Mouse (Mus musculus) cerebellum, adult 9-11 months (tissue): ENCODE results near the gene Abcd2.

Experiments
- DNase-seq: peaks from one replicate; pipeline ENCODE4 v3.0.0; 2022

Gene Abcd2

GRCm38 (mm10) chr15:91191412-91192222, at the start of gene Abcd2:
Gene Abcd2, minus strand, starts transcription at chr15:91191799.
- DNase-seq: peak; percentile 86

DNA sequence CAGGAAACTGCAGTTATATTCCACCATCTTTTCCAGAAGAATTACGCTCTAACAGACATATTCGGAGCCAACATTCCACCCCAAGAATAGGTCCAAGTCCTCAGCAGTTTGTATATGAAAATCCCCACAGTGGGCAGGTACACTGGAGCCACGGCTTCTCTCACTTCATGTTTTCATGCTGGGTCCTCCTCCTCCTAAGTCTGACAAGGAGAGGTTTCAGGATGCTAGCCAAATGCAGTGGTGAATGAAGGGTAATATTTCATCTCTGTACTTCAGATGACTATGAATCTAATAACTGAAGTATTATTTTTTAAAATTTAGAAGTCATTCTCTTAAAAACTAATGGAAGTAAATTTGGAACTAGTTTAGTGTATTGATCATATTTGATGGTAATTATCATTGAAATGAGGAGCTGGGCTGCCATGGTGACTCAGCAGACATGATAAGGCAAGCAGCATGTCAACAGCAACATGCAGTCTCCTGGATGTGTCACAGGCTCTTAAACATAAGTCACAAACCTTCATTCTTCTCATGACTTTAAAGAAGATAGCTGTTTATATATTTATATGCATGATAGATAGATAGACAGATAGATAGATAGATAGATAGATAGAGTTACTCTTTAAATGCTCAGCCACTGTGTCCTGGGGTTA, 49.2 kb upstream of the Abcd2 start:
- no peak for DNase-seq

GRCm38 (mm10) chr15:91237294-91237693, 45.7 kb upstream of the Abcd2 start:
- no peak for DNase-seq

DNA sequence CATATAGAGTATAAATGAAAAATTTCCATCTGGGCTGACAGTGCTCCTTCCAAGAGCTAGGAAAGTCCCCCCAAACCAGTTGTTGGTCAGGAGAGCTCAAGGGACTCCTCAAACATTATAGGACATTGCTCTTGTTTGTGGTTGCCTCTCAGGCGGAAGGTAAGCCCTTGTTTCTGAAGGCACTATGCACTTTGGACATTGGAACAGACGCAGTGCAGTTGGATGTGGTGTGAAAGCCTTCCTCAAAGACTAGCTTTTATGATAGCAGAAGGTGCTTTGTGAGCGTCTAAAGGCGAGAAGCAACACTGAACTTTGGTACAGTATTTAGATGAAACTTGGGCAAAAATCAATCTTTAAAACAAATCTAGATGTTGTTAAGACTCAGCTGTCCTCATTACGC, 14.9 kb upstream of the Abcd2 start:
- no peak for DNase-seq

DNA sequence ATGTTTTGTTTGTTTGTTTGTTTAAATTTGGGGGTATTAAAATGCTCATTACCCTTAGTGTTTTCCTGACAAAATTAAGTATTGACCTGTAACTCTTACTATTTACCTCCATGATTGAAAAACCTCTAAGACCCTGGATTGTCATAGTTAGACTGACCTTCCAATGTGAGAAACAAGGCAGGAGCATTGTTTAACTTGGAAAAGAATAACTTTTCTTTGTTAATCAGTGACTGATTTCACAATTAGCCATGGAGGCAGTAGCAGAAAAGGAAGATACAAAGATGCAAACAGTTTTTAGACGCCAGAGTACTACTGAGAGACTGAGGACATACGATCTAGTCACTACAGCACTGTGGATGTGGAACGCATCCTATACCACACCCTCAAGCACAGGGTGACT, 11.9 kb upstream of the Abcd2 start:
- no peak for DNase-seq

DNA sequence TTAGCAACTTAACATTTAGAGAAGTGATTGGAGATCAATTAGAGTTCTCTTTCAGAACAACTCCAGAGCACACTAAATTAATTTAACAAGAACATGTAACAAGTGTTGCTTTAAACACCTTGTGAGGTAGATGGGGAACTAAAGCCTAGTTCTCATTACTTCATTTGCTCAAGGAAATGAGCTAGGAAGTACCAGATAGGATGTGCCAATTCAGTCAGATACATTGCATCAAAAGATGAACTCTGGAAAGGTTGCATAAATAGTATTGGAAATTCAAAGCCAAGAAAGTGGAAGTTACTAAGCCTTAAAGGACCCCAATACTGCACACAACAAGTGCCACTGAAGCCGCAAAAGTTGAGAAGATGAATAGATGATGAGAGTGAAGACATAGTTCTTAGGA, 10.9 kb upstream of the Abcd2 start:
- no peak for DNase-seq

GRCm38 (mm10) chr15:91200833-91201232, 9.2 kb upstream of the Abcd2 start:
- no peak for DNase-seq

DNA sequence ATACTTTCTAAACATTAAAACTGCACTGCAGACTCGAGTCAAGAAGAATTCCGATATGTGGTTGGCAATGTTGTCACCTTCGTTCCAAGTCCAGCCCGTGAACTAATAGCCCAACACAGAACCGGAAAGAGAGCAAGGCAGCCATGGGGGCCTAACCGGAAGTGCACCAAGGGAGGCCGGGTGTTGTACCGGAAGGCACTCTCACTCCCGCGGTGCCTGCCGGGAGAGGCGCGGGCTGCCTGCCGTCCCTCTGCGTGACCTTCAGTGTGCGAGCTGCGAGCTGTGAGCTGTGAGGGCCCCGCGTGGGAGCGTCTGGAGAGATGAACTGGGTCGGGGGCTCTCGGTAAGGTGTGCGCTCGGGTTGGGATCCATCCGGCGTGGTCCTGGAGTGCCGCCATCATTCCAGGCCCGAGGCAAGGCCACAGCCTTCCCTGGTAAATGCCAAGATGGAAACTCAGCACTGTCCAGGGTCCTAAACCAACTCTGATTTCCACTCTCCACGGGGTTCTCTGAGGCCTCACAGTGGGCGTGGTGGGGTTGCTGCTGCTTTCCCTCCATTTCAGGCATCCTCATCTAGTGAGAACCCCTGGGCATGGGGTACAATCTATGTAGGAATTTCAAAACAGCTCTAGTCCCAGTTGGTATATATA, 7.8 kb upstream of the Abcd2 start, which contains the start of gene CN725425:
TSS of gene CN725425 (plus strand) at position 239 of the 650 bp plus-strand sequence.
- no peak for DNase-seq

- no peak for DNase-seq
These were observed 612 bp upstream of the Abcd2 start for GRCm38 (mm10) chr15:91192223-91192598.

- peak; percentile 41 for DNase-seq
These were observed 936 bp downstream of the Abcd2 start for GRCm38 (mm10) chr15:91190519-91191207.

DNA sequence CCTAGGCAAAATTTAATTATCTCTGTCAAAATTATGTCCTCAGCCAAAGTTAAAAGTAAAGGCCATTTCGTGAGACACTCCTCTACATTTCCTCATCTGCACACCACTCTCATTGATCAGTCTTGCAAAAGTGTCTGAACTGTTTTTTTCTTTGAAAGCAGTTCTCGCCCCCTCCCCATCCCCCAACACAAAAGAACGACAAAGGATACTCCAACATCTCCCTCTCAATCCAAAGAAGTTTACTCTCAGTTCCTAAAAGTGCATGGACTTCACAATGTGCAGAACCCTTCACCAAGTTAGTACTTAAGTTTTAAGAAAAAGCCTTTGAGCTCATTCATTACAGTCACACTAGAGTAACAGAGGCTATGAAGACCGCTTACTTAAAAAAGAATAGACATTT, 1.6 kb downstream of the Abcd2 start:
- DNase-seq: peak; percentile 17

DNA sequence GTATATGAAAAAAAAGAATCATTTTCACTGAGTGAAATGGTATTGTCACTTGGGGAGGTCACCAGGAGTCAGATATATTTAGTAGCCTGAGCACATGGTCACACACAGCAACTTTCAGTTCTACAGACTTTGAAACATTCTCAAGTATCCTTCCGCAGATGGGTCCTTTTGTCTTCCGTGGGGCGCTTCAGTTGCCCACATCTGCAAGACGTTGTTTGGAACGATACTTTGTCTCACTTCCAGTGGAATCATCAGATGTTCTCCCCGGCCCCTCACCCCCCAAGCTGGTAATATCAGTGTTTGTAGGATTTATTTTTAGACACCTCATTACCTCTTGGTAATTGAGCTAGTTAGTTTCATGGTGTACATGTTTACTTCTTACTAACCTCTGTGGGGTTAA, 5.2 kb downstream of the Abcd2 start:
- DNase-seq: no peak

GRCm38 (mm10) chr15:91179911-91180622, 11.5 kb downstream of the Abcd2 start:
- peak; percentile 40 for DNase-seq

DNA sequence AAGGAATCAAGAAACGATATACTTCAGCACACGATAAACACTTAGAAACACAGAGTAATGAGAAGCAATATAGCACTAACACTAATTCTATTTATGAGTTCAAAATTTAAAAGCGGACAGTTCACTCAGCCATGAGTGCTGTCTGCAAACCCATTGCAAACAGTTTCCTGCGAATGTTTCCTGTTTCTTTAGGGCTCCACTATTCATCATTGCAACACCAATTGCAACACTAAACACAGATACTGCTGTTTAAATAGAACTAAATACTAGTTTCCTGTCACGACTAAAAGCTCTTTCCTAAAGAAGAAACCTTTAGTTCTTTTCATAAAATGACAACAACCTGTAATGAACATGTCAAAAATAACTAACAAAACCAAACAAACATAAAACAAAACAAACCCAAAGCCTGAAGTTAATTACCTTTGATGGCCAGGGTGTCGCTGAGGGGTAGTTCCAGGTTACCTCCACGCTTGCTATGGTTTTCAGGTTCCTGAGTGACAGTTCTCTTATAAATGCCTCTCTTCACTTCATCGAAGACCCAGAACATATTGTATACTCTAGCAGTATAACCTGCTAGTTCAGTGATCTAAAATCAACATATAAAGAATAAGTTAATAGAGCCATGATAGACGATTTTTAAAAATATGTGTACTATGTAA, 12.8 kb downstream of the Abcd2 start:
- no peak for DNase-seq

DNA sequence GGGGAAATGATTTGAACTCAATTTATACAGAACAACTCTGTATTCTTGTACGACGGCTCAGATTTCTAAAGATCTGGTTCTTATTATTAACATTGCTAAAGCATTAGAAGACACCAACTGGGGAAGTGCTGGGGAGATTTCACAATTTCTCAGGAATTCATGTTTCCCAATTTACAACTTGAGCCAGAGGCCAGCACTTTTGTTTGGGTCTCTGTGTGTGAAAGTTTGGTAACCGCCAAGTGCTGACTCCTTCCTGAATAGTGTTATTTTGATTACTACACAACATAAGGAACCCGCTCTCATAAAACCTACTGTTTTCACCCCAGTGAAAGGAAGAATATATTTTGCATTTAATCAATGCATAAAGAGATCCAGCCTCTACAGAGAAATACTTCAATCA, 19.4 kb downstream of the Abcd2 start:
- no peak for DNase-seq

- no peak for DNase-seq
These were observed 20.3 kb downstream of the Abcd2 start for GRCm38 (mm10) chr15:91171332-91171731.

GRCm38 (mm10) chr15:91170602-91171328, 20.8 kb downstream of the Abcd2 start:
- DNase-seq: no peak

GRCm38 (mm10) chr15:91167850-91168562, 23.6 kb downstream of the Abcd2 start:
- DNase-seq: no peak

GRCm38 (mm10) chr15:91165021-91165420, 26.6 kb downstream of the Abcd2 start:
- DNase-seq: peak; percentile 45

DNA sequence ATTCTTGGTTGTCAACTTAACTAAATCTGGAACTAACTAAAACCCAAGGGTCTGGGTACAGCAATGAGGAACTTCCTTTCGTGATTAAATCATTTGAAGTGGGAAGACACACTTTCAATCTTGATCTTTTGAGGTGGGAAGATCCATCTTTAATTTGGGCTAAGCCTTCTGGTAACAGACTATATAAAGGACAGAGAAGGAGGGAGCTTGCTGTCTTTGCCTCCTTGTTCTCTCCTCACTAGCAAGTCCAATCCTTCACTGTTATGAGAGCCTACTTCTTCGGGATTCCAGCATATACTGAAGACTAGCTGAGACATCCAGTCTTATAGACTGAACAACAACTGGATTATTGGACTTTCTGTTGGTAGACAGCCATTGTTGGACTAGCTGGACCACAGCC, 28.1 kb downstream of the Abcd2 start:
- no peak for DNase-seq

DNA sequence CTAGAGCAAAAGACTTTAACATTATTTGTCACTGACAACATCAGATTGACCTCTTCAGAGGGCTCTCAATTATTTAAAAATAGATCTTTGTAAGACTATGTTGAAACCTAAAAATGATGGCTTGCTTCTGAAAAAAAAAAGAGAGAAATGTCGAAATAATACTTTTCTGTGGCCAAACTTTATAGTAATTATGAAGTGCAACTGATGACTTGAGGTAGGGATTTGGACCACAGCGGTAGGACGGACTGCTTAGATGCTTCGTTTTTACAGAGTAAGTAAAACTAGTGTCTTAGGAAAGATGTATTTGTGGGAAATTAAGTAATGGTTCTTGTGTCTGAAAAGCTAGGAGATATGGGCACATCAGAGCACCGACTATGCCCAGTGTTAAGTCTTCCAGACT, 30.4 kb downstream of the Abcd2 start:
- DNase-seq: no peak
